Mouse (Mus musculus) embryonic facial prominence, embryonic 10.5 days (tissue): ENCODE results near the gene Tesk1. TPM values are rescaled to one million over a fixed set of nuclear protein-coding genes. Genes with fewer than 3 reads are reported as not detected.

Source experiments
- DNase-seq: peaks from one replicate; pipeline ENCODE4 v3.0.0-alpha.2; 2017; ENCODE audit warnings: low spot score
- H3K27ac ChIP-seq: fragments of 300-500 bp; sonication (generic); replicated peaks from 2 replicates; pipeline ENCODE4 v1.5.1; 2016; ENCODE audit warnings: mild to moderate bottlenecking
- H3K27me3 ChIP-seq: fragments of 300-500 bp; sonication (generic); replicated peaks from 2 replicates; pipeline ENCODE4 v1.6.1; 2016; ENCODE audit warnings: low read depth, mild to moderate bottlenecking; ENCODE audit not compliant: poor library complexity, severe bottlenecking
- H3K36me3 ChIP-seq: fragments of 300-500 bp; sonication (generic); replicated peaks from 2 replicates; pipeline ENCODE4 v1.6.1; 2016; ENCODE audit warnings: mild to moderate bottlenecking, moderate library complexity
- H3K4me1 ChIP-seq: fragments of 300-500 bp; sonication (generic); 2 replicates; pipeline ENCODE4 v1.6.1; 2016
- H3K4me3 ChIP-seq: fragments of 300-500 bp; sonication (generic); 2 replicates; pipeline ENCODE4 v1.5.1; 2016; ENCODE audit warnings: mild to moderate bottlenecking, moderate library complexity
- H3K9me3 ChIP-seq: fragments of 300-500 bp; sonication (generic); 2 replicates; pipeline ENCODE4 v1.6.1; 2016; ENCODE audit warnings: mild to moderate bottlenecking
- WGBS: fragments of 180-500 bp; shearing (Covaris S2); methylation state at CpG from one replicate; pipeline ENCODE4 v1.1.7; 2016; 5-methylcytosine and 5-hydroxymethylcytosine counted together
- polyA plus RNA-seq: library from polyadenylated mRNA; unstranded; fragments of >200 nt; fragmentation: Nextera tagmentation; extraction: Ambion mirVana; gene quantifications from 2 replicates; pipeline ENCODE4 v1.2.1, GENCODE M21; 2016

Gene Tesk1
- polyA plus RNA-seq, 1 experiment from 2014 or later = 9.2 TPM

DNA sequence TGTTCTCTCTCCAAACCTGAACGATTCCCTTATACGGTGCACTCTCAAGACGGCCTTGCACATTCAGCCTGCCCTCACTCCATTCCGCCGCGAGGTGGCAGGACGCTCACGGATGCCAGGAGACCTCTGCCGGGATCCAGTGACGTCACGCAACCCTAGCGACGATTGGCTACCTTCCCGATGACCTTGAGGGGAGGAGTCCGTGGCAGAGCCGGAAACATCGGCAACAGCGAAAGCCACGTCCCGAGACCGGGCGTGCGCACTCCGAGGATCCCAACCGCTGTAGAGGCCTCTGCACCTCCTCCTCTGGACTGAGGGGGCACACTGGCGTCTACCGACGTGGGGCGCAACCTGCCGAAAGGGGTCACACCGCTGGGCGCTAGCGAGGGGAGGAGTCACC is 305 bp downstream of the Tesk1 start:
- peaks cover 12% of the 10 kb centered on the region for H3K4me1 ChIP-seq
- peak overlapping the region; percentile 93 for H3K27ac ChIP-seq
- peak; percentile 99 for DNase-seq
- no peaks in the 10 kb centered on the region for H3K9me3 ChIP-seq
- 0 out of 2 replicates have a peak, but pooled peaks cover 14% of the 10 kb centered on the region for H3K27me3 ChIP-seq
- WGBS = under 1% methylated on average over 33 of the region's 33 CpGs
- peak overlapping the region; percentile 92 for H3K4me3 ChIP-seq
- peaks cover 24% of the 10 kb centered on the region for H3K36me3 ChIP-seq

DNA sequence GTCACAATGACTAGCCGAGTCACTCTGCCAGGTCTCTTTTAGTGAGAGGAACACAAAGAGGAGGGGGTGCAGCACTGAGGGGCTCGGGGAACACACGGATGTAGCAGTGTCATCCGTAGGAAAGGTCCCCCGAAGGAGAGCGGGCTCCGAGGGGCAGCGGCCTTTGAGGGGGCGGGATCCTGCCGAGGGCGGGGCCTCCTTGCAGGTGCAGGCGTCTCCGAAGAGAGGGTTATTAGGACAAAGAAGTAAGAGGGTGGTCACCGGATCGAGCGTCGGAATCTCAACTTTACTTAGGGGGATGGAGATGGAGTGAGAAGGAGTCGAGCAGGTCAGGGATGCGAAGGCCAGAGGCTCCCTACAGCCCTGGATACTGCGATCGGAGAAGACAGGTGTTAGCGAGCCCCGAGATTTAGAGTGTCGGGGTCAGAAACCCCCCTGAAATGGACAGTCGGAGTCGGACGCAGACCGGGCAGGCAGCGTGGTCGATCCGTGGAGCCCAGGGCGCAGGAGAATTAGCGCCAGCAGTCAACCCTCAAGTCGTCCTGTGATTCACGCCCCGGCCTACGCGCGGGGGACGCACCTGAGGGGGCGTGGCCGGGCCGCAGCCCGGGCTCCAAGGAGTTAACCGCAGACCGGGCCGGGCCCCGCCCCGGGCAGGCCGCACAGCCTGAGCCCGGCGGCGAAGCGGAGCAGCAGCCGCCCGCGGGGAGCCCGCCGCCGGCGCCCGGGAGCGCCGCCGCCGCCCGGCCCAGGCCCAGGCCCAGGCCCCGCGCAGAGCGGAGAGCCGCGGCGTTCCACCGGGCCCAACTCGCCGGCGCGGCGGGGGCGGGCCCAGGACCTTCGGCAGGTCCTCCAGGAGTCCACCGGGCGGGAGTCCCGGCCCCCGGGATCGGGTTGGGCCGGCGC is 970 bp downstream of the Tesk1 start:
- peak; percentile 84 for DNase-seq
- under 1% methylated on average over 88 of the region's 88 CpGs for WGBS
- peaks cover 30% of the 10 kb centered on the region for H3K36me3 ChIP-seq
- peaks cover 12% of the 10 kb centered on the region for H3K4me1 ChIP-seq
- 0 out of 2 replicates have a peak, but pooled peaks cover 14% of the 10 kb centered on the region for H3K27me3 ChIP-seq
- H3K27ac ChIP-seq = peak overlapping the region; percentile 93
- H3K9me3 ChIP-seq = no peaks in the 10 kb centered on the region
- H3K4me3 ChIP-seq = peak overlapping the region; percentile 92

DNA sequence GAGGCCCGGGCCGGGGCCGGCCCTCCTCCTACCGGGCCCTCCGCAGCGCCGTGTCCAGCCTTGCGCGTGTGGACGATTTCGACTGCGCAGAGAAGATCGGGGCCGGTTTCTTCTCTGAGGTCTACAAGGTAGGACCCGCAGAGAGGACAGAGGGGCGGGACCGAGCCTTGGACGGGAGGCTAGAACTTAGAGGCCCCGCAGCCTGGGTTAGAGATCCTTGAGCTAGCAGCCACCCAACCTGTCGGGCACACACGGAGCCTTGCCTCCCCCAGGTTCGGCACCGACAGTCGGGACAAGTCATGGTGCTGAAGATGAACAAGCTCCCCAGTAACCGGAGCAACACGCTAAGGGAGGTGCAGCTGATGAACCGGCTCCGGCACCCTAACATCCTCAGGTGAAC is 1.8 kb downstream of the Tesk1 start:
- H3K4me1 ChIP-seq = peaks cover 12% of the 10 kb centered on the region
- peak overlapping the region; percentile 92 for H3K4me3 ChIP-seq
- H3K36me3 ChIP-seq = peaks cover 38% of the 10 kb centered on the region
- no peaks in the 10 kb centered on the region for H3K9me3 ChIP-seq
- WGBS = under 1% methylated on average over 28 of the region's 28 CpGs
- H3K27me3 ChIP-seq = 0 out of 2 replicates have a peak, but pooled peaks cover 14% of the 10 kb centered on the region
- H3K27ac ChIP-seq = peak overlapping the region; percentile 93
- DNase-seq = peak; percentile 54

DNA sequence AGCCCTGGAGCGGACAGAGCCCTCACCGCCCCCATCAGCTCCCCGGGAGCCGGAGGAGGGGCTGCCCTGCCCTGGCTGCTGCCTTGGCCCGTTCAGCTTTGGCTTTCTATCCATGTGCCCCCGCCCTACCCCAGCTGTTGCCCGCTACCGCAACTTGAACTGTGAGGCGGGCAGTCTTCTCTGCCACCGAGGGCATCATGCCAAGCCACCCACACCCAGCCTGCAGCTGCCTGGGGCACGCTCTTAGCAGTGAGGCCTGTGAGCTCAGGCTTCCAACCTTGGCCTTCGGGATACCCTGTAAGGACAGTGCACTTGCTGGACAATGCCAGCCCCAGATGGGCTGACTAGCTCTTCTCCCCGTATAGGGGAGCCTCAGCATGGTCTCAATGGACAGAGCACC is 5.5 kb downstream of the Tesk1 start:
- WGBS = 92% methylated on average over 13 of the region's 13 CpGs
- Histone ChIP-seq H3K36me3 (peaks cover 42% of the 10 kb centered on the region), H3K27ac (no peak overlapping the region), H3K4me1 (peaks cover 12% of the 10 kb centered on the region), H3K4me3 (no peak overlapping the region), H3K9me3 (no peaks in the 10 kb centered on the region), H3K27me3 (peaks cover 21% of the 10 kb centered on the region)
- DNase-seq = no peak

DNA sequence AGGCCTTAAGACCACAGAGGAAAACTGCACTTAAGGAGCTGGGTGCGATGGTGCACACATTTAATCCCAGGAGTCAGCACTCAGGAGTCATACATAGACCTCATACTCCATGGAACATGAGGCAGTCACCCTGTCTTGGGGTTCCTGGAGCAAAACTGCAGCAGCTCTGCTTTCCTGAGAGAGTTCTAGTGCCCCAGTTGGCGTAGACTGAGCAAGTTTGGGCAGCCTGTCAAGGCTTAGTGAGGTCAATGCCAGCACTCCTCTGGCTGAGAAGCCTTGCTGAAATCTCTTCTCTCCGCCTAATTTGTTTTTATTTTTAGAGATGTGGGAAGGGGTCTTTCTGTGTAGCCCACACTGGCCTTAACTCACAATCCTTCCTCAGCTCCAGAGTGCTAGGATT is 6.8 kb downstream of the Tesk1 start:
- H3K36me3 ChIP-seq = peaks cover 42% of the 10 kb centered on the region
- H3K4me3 ChIP-seq = no peak overlapping the region
- WGBS = 86% methylated on average over 3 of the region's 3 CpGs
- peaks cover 34% of the 10 kb centered on the region for H3K27me3 ChIP-seq
- no peak overlapping the region for H3K27ac ChIP-seq
- H3K9me3 ChIP-seq = no peaks in the 10 kb centered on the region
- DNase-seq = no peak
- peaks cover 19% of the 10 kb centered on the region for H3K4me1 ChIP-seq

DNA sequence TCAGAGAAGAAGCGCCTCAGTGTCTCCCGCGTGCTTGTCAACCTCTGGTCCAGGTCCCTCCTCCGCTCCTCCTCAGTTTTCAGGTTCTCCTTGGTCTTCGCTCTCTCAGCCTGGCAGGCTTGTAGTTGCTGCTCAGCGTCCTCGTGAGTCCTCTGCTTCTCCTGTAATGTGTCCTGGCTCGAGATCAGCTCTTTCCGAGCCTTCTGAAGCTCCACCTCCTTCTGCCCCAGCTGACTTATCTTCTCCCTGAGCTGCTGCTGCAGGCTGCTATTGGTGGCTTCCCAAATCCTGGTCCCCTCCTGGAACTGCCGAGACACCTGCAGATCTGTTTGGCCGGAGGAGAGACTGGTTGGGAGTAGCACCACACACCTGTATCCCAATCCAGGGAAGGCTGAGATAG is 10.6 kb downstream of the Tesk1 start:
- H3K9me3 ChIP-seq = no peaks in the 10 kb centered on the region
- no peak for DNase-seq
- WGBS = 62% methylated on average over 11 of the region's 11 CpGs
- H3K27ac ChIP-seq = no peak overlapping the region
- peaks cover 16% of the 10 kb centered on the region for H3K36me3 ChIP-seq
- peaks cover 27% of the 10 kb centered on the region for H3K4me1 ChIP-seq
- H3K4me3 ChIP-seq = no peak overlapping the region
- H3K27me3 ChIP-seq = peaks cover 59% of the 10 kb centered on the region

DNA sequence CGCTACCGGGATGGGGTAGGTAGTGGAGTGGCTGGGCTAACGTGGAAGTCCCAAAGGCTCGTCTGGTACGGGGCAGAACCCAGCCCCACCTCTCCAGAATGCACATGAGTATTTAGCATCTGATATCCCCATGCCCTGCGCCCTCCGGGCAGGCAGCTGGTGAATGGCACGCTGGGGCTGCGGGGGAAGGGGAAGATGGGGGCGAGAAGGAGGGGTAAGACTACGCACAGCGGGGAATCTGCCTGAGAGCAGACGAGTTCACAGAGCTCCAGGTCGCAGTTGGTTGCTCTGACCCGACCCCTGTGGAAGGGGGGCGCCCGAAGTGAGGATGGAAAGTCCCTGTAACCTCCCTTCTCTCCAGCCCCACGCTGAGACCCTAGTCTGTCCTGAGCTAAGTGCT is 11.7 kb downstream of the Tesk1 start:
- peaks cover 5% of the 10 kb centered on the region for H3K36me3 ChIP-seq
- H3K4me3 ChIP-seq = peak overlapping the region; percentile 51
- no peak overlapping the region for H3K27ac ChIP-seq
- peak; percentile 58 for DNase-seq
- no peaks in the 10 kb centered on the region for H3K9me3 ChIP-seq
- under 1% methylated on average over 18 of the region's 18 CpGs for WGBS
- H3K4me1 ChIP-seq = peaks cover 28% of the 10 kb centered on the region
- peaks cover 63% of the 10 kb centered on the region for H3K27me3 ChIP-seq

DNA sequence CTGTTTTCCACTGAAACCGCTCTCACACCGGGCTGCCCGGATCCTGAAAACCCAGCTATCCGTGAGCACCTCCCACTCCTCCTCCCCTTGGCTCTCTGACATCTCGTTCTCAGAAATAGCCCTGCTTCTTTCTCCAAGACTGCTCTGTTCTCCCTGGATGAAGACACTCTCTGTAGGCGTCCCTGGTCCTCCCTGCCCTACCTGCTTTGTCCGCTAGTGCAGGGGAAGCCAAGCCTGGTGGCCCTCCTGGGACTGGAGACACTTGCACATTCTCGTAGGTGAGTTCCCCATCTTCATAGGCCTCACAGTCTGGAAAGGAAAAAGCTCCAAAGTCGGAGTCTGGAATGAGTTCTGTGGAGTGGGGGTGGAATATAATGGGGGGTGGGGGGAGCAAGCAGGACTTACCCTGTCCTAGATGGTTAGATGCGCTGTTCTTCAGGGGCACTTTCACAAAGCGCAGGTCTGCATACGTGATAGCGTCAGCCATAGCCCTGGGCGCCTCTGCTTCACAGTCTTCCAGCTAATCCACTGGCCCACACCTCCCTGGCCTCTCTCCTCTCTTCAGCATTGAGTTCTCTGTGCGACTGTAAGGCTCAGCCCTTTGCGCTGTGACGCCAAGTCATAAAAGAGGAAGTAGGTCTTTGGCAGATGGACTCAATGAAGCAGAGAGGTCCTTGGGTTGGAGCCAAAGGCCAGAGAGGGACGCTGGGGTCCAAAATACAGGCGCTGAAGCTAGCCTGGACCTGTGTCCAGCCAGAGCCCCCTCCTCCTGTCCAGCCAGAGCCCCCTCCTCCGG is 12.5 kb downstream of the Tesk1 start, which contains the start of gene Cd72:
TSS of gene Cd72 (minus strand) at position 588 of the 796 bp plus-strand sequence.
- peaks cover 28% of the 10 kb centered on the region for H3K4me1 ChIP-seq
- 29% methylated on average over 20 of the region's 20 CpGs for WGBS
- no peak within 1 kb of the TSS for H3K27ac ChIP-seq
- H3K9me3 ChIP-seq = no peaks in the 10 kb centered on the region
- no peaks in the 10 kb centered on the region for H3K36me3 ChIP-seq
- H3K27me3 ChIP-seq = peaks cover 63% of the 10 kb centered on the region
- peak within 1 kb of the TSS; percentile 51 for H3K4me3 ChIP-seq
- peak; percentile 37 for DNase-seq

DNA sequence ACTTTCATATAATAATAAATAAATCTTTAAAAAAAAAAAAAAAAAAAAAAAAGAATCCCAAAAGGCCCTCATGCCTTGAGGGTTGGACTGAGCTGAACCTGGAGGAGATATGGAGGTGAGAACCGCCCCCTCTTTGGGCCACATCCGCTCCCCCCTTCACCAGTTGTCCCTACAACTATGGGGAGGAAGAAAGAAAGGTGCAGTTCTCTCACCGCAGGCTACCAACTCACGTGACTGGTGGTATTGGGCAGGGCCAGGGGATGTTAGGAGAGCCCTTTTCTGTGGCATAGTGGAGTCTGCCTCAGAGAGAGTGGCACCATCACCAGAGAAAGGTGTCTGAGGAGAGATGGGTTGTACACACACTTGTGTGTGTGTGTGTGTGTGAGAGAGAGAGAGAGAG is 14.7 kb downstream of the Tesk1 start:
- no peak for DNase-seq
- 24% methylated on average over 4 of the region's 4 CpGs for WGBS
- peaks cover 59% of the 10 kb centered on the region for H3K27me3 ChIP-seq
- H3K9me3 ChIP-seq = no peaks in the 10 kb centered on the region
- H3K4me3 ChIP-seq = no peak overlapping the region
- H3K4me1 ChIP-seq = peaks cover 33% of the 10 kb centered on the region
- H3K27ac ChIP-seq = no peak overlapping the region
- H3K36me3 ChIP-seq = no peaks in the 10 kb centered on the region

DNA sequence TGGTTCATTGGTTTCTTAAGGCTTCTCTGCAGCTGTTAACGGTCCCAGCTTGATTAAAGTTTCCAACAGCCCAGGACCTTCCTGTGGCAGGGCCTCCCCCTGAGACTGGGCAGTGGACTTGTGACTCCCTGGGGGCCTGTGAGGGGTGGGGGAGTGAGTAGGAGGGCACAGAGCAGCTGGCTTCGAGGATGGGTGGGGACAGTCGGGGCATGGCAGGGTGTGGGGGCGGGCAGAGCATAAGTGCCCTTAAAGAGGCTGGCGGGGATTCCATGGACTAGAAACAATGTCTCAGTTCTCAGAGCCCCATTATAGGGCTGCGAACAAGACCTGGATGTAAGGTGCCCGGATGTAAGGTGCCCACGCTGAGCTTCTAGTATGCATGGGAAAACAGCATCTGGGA is 15.4 kb downstream of the Tesk1 start:
- Histone ChIP-seq H3K4me3 (no peak overlapping the region), H3K9me3 (no peaks in the 10 kb centered on the region), H3K36me3 (no peaks in the 10 kb centered on the region), H3K4me1 (peaks cover 33% of the 10 kb centered on the region), H3K27me3 (peaks cover 53% of the 10 kb centered on the region), H3K27ac (no peak overlapping the region)
- no peak for DNase-seq
- 18% methylated on average over 8 of the region's 8 CpGs for WGBS

DNA sequence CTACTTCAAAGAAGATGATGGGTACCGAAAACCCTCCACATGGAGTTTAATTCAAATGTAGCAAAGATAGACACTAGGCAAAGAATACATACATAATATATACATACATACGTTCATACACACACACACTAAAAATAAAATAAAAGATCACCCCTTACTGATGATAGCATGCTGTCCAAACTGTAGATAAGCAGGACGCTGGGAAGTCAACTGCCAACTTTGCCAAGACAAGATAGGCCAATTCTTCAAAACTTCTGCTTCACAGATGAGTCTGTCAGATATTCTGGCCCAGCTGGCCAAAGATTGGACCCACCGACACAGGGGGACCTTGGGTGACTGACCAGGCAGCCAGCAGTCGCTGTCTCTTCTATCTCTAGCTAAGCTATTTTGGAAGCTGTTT is 21.4 kb downstream of the Tesk1 start:
- Histone ChIP-seq H3K4me1 (peaks cover 5% of the 10 kb centered on the region; the same call in 1 of the 2 replicates), H3K27me3 (no peaks in the 10 kb centered on the region), H3K4me3 (no peak overlapping the region), H3K36me3 (no peaks in the 10 kb centered on the region), H3K27ac (no peak overlapping the region), H3K9me3 (no peaks in the 10 kb centered on the region)
- WGBS = 92% methylated on average over 5 of the region's 5 CpGs
- DNase-seq = no peak

DNA sequence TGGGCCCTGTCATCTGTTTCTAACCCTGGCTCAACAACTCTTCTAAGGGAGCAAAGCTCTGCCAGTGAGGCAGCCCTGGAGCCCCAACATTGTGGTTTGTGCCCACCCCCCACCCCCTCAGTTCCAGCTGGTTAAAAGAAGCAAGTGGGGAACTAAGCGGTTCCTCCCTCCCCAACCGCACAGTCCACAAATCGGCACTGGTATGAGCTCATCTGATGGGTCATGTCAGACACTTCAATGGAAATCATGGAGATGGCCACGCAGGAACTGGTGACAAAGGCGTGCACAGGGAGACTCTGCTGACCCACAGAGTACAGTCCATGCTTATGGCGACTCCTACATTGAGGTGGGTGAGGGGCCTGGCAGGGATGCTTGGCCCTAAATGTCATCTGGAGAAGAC is 24.2 kb downstream of the Tesk1 start:
- H3K4me3 ChIP-seq = no peak overlapping the region
- DNase-seq = no peak
- no peaks in the 10 kb centered on the region for H3K36me3 ChIP-seq
- 88% methylated on average over 6 of the region's 6 CpGs for WGBS
- H3K27me3 ChIP-seq = no peaks in the 10 kb centered on the region
- H3K9me3 ChIP-seq = no peaks in the 10 kb centered on the region
- no peaks in the 10 kb centered on the region for H3K4me1 ChIP-seq
- no peak overlapping the region for H3K27ac ChIP-seq
